Mouse (Mus musculus): ENCODE data around the gene Sap18.

- TF ChIP-seq POLR2A (IDR thresholded peaks at IDR 0.05; ENCODE audit: borderline replicate concordance, low read depth, low read length) (no peak), CTCF (IDR thresholded peaks at IDR 0.05; ENCODE audit: low read depth, low read length) (no peak)
These were observed 35.5 kb downstream of the Sap18 start for GRCm38 (mm10) chr14:57833526-57833925.
